Mouse (Mus musculus): ENCODE measurements around the gene Ttc19. TPM values are rescaled to one million over a fixed set of nuclear protein-coding genes. Genes with fewer than 3 reads are reported as not detected.

Ttc19 gene
- polyA plus RNA-seq, 1 experiment from 2014 or later, result 10.1 TPM

DNA sequence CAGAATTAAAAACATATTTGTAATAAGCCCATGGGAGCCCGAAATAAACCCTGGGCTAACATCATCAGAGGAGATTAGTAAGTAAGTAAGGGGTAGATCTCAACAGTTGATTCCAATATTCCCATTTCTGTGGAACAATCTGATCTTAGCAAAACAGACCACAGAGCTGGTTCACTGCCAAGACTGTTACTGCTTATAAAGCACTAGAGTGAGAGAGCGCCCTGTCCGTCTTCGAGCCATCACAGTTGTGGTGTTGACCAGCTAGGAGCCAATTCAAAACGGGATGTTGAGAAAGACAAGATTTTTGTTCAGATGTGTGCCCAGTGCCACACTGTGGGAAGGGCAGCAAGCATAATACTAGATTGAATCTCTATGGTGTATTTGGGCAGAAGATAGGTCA is 49.9 kb downstream of the Ttc19 start:
- Histone ChIP-seq H3K27ac (ENCODE audit: low read length) (no peak overlapping the region), H3K9ac (replicated peaks; ENCODE audit: low read depth) (no peak overlapping the region), H3K4me3 (ENCODE audit: low read depth, low read length) (no peak overlapping the region), H3K36me3 (ENCODE audit: insufficient read depth, low read length) (peaks cover 68% of the 10 kb centered on the region), H3K27me3 (replicated peaks; ENCODE audit: insufficient read depth, low read length) (no peaks in the 10 kb centered on the region), H3K9me3 (ENCODE audit: low read length) (no peaks in the 10 kb centered on the region), H3K4me2 (replicated peaks; ENCODE audit: low read depth, low read length) (no peak overlapping the region), H3K4me1 (ENCODE audit: insufficient read depth, low read depth, low read length) (no peaks in the 10 kb centered on the region)
- TF ChIP-seq CTCF (IDR thresholded peaks at IDR 0.05), result no peak
- no peak for TF ChIP-seq EP300 (IDR thresholded peaks at IDR 0.05)
- 84% methylated on average over 5 of the region's 5 CpGs for WGBS
- DNase-seq (ENCODE audit: low spot score) (no peak), ATAC-seq (no peak)

GRCm38 (mm10) chr11:62332228-62332627 is 51.0 kb downstream of the Ttc19 start:
- ATAC-seq (no peak), DNase-seq (ENCODE audit: low spot score) (no peak)
- H3K4me1 ChIP-seq (ENCODE audit: insufficient read depth, low read depth, low read length), result no peaks in the 10 kb centered on the region
- TF ChIP-seq EP300 (IDR thresholded peaks at IDR 0.05) (no peak), CTCF (IDR thresholded peaks at IDR 0.05) (no peak)
- H3K27ac ChIP-seq (ENCODE audit: low read length), result no peak overlapping the region
- H3K36me3 ChIP-seq (ENCODE audit: insufficient read depth, low read length), result peaks cover 69% of the 10 kb centered on the region
- H3K27me3 ChIP-seq (replicated peaks; ENCODE audit: insufficient read depth, low read length), result no peaks in the 10 kb centered on the region
- no peak overlapping the region for H3K9ac ChIP-seq (replicated peaks; ENCODE audit: low read depth)
- no peaks in the 10 kb centered on the region for H3K9me3 ChIP-seq (ENCODE audit: low read length)
- 83% methylated on average over 4 of the region's 4 CpGs for WGBS
- no peak overlapping the region for H3K4me2 ChIP-seq (replicated peaks; ENCODE audit: low read depth, low read length)
- no peak overlapping the region for H3K4me3 ChIP-seq (ENCODE audit: low read depth, low read length)

DNA sequence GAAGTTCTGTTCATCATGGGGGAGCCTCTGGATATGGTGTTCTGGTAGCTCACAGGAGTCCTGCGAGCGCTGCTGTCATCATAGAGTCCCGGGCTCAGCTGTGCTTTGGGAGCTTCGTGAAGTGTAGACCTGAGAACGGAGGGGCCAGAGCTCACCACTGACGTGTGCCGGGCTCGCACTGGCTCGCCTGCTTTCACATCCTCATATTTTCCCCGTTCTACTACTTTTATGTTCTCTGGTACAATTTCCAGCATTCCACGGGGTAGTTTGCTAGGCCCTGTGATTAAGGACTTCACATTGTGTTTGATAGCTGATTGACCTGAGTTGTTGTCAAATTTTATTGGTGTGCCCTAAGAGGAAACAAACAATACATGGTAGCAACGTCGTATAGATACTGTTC is 61.7 kb downstream of the Ttc19 start:
- WGBS, result 90% methylated on average over 13 of the region's 13 CpGs
- TF ChIP-seq EP300 (IDR thresholded peaks at IDR 0.05) (no peak), CTCF (IDR thresholded peaks at IDR 0.05) (no peak)
- Histone ChIP-seq H3K9ac (replicated peaks; ENCODE audit: low read depth) (no peak overlapping the region), H3K27me3 (replicated peaks; ENCODE audit: insufficient read depth, low read length) (no peaks in the 10 kb centered on the region), H3K27ac (ENCODE audit: low read length) (no peak overlapping the region), H3K4me2 (replicated peaks; ENCODE audit: low read depth, low read length) (no peak overlapping the region), H3K4me3 (ENCODE audit: low read depth, low read length) (no peak overlapping the region), H3K9me3 (ENCODE audit: low read length) (no peaks in the 10 kb centered on the region), H3K4me1 (ENCODE audit: insufficient read depth, low read depth, low read length) (no peaks in the 10 kb centered on the region), H3K36me3 (ENCODE audit: insufficient read depth, low read length) (peaks cover 36% of the 10 kb centered on the region; the same call in 1 of the 2 replicates)
- DNase-seq (ENCODE audit: low spot score) (no peak), ATAC-seq (no peak)

DNA sequence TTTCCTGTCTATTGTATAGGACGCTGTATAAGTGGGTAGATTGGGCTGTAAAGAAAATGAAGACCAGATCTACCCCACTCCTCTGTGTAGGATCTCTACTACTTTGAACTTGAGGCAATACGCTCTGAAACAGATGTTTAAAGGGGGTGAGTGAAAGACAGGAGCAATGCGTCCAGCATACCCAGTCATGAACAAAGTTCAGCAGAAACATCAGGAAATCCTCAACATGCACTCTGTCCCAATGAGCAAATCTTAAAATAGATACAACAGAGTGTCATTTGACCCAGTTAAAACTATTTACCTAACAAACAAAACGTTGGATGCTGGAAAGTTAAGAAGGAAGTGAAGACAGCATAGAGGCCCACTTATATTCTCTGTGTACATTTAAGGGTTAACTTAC is 70.7 kb downstream of the Ttc19 start:
- ATAC-seq (no peak), DNase-seq (ENCODE audit: low spot score) (no peak)
- TF ChIP-seq CTCF (IDR thresholded peaks at IDR 0.05) (no peak), EP300 (IDR thresholded peaks at IDR 0.05) (no peak)
- Histone ChIP-seq H3K4me2 (replicated peaks; ENCODE audit: low read depth, low read length) (no peak overlapping the region), H3K9ac (replicated peaks; ENCODE audit: low read depth) (no peak overlapping the region), H3K9me3 (ENCODE audit: low read length) (no peaks in the 10 kb centered on the region), H3K4me1 (ENCODE audit: insufficient read depth, low read depth, low read length) (no peaks in the 10 kb centered on the region), H3K36me3 (ENCODE audit: insufficient read depth, low read length) (peaks cover 22% of the 10 kb centered on the region; the same call in 1 of the 2 replicates), H3K4me3 (ENCODE audit: low read depth, low read length) (no peak overlapping the region), H3K27me3 (replicated peaks; ENCODE audit: insufficient read depth, low read length) (no peaks in the 10 kb centered on the region), H3K27ac (ENCODE audit: low read length) (no peak overlapping the region)
- WGBS, result 64% methylated on average over 4 of the region's 4 CpGs

GRCm38 (mm10) chr11:62355216-62355615 is 73.9 kb downstream of the Ttc19 start:
- TF ChIP-seq EP300 (IDR thresholded peaks at IDR 0.05), result no peak
- no peak for TF ChIP-seq CTCF (IDR thresholded peaks at IDR 0.05)

GRCm38 (mm10) chr11:62366879-62367278 is 85.6 kb downstream of the Ttc19 start:
- TF ChIP-seq CTCF (IDR thresholded peaks at IDR 0.05), result no peak
- no peak for TF ChIP-seq EP300 (IDR thresholded peaks at IDR 0.05)
- Histone ChIP-seq H3K4me3 (ENCODE audit: low read depth, low read length) (no peak overlapping the region), H3K4me1 (ENCODE audit: insufficient read depth, low read depth, low read length) (no peaks in the 10 kb centered on the region), H3K9me3 (ENCODE audit: low read length) (no peaks in the 10 kb centered on the region), H3K9ac (replicated peaks; ENCODE audit: low read depth) (no peak overlapping the region), H3K36me3 (ENCODE audit: insufficient read depth, low read length) (peaks cover 20% of the 10 kb centered on the region), H3K27me3 (replicated peaks; ENCODE audit: insufficient read depth, low read length) (no peaks in the 10 kb centered on the region), H3K4me2 (replicated peaks; ENCODE audit: low read depth, low read length) (no peak overlapping the region), H3K27ac (ENCODE audit: low read length) (no peak overlapping the region)
- no peak for ATAC-seq
- WGBS, result 85% methylated on average over 6 of the region's 6 CpGs
- DNase-seq (ENCODE audit: low spot score), result no peak

More at GRCm38 (mm10) chr11:62355216-62355615, 73.9 kb downstream of the Ttc19 start:
- Histone ChIP-seq H3K27ac (ENCODE audit: low read length) (no peak overlapping the region), H3K27me3 (replicated peaks; ENCODE audit: insufficient read depth, low read length) (no peaks in the 10 kb centered on the region), H3K9me3 (ENCODE audit: low read length) (no peaks in the 10 kb centered on the region), H3K36me3 (ENCODE audit: insufficient read depth, low read length) (peaks cover 22% of the 10 kb centered on the region; the same call in 1 of the 2 replicates), H3K4me3 (ENCODE audit: low read depth, low read length) (no peak overlapping the region), H3K9ac (replicated peaks; ENCODE audit: low read depth) (no peak overlapping the region), H3K4me1 (ENCODE audit: insufficient read depth, low read depth, low read length) (no peaks in the 10 kb centered on the region), H3K4me2 (replicated peaks; ENCODE audit: low read depth, low read length) (no peak overlapping the region)
- WGBS, result 92% methylated on average over 2 of the region's 2 CpGs
- DNase-seq (ENCODE audit: low spot score), result no peak
- ATAC-seq, result no peak

DNA sequence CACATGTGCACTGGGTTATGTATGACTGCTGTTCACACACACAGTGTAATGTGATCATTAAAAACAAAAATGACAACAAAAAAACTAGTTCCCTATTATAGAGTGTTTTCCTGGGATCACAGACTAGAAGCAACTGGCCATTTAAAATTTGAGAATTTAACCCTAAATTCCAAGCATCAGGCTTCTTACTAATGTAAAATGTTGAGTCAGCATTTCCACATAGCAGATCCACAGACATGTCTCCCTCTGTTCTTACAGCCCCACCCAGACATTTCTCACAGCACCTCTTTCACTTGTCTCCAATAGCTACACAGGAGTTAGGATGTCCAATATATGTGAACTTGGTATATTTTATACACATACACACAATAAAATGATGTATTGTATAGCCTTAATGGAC is 88.7 kb downstream of the Ttc19 start:
- H3K4me1 ChIP-seq (ENCODE audit: insufficient read depth, low read depth, low read length), result no peaks in the 10 kb centered on the region
- no peak overlapping the region for H3K9ac ChIP-seq (replicated peaks; ENCODE audit: low read depth)
- H3K36me3 ChIP-seq (ENCODE audit: insufficient read depth, low read length), result peaks cover 19% of the 10 kb centered on the region
- H3K4me2 ChIP-seq (replicated peaks; ENCODE audit: low read depth, low read length), result no peak overlapping the region
- no peak overlapping the region for H3K27ac ChIP-seq (ENCODE audit: low read length)
- DNase-seq (ENCODE audit: low spot score), result no peak
- no peaks in the 10 kb centered on the region for H3K9me3 ChIP-seq (ENCODE audit: low read length)
- H3K27me3 ChIP-seq (replicated peaks; ENCODE audit: insufficient read depth, low read length), result no peaks in the 10 kb centered on the region
- no peak overlapping the region for H3K4me3 ChIP-seq (ENCODE audit: low read depth, low read length)
- no peak for ATAC-seq
- TF ChIP-seq CTCF (IDR thresholded peaks at IDR 0.05) (no peak), EP300 (IDR thresholded peaks at IDR 0.05) (no peak)

Data from lung, postnatal 0 days (tissue).